ENCODE assay signal across 18 mouse cellular contexts in genomic region chr6:54848546-54848945, GRCm38 (mm10).
"Had no signal": no experiment of that assay in that cellular context is flagged by ENCODE, and none has a peak within 500 bp of the region (broad histone marks: within the 10 kb centered on the region; RNA-seq: fewer than 3 reads in every experiment).

No protein-coding gene starts in this region.

- H3K36me3 ChIP-seq: limb, embryonic 12.5 days; midbrain, embryonic 13.5 days; neural tube, embryonic 15.5 days had no signal

- H3K9ac ChIP-seq: limb, embryonic 12.5 days; liver, embryonic 14.5 days; midbrain, embryonic 13.5 days; neural tube, embryonic 15.5 days had no signal

- H3K27me3 ChIP-seq: limb, embryonic 12.5 days; midbrain, embryonic 13.5 days; neural tube, embryonic 15.5 days had no signal

- H3K4me3 ChIP-seq: limb, embryonic 12.5 days; midbrain, embryonic 13.5 days; neural tube, embryonic 15.5 days had no signal

- H3K27ac ChIP-seq: kidney, postnatal 0 days; limb, embryonic 12.5 days; liver, embryonic 14.5 days; midbrain, embryonic 13.5 days; neural tube, embryonic 15.5 days had no signal

- DNase-seq: kidney, adult 9 months; kidney, postnatal 36 days; layer of hippocampus, adult 9-11 months; layer of hippocampus, postnatal 36 days; liver; lung, adult 2 months; lung, postnatal 36 days; right cerebral cortex, adult 18-20 months; right cerebral cortex, postnatal 25 days; spleen, adult 18-20 months; thymus, adult 18-20 months; thymus, postnatal 14 days had no signal

- H3K9me3 ChIP-seq: limb, embryonic 12.5 days; midbrain, embryonic 13.5 days; neural tube, embryonic 15.5 days had no signal

- ATAC-seq: lung, postnatal 0 days; midbrain, embryonic 13.5 days had no signal

- H3K4me2 ChIP-seq: limb, embryonic 12.5 days; midbrain, embryonic 13.5 days; neural tube, embryonic 15.5 days had no signal
